Mouse (Mus musculus): ENCODE results near the gene Cdh23. TPM values are rescaled to one million over a fixed set of nuclear protein-coding genes. Genes with fewer than 3 reads are reported as not detected.
"Not testable (repeated sequence)": the region's sequence is repeated elsewhere in the genome, so short reads cannot be mapped to it uniquely, and the experiment has no call there.

The Cdh23 gene
- 1 to 10 TPM; 1.1 to 1.8 (median 1.4) TPM for total RNA-seq (2022)

GRCm38 (mm10) chr10:60696390-60696789 is at the start of gene Cdh23:
Gene Cdh23 (minus strand): TSS chr10:60696490.
- no peak for DNase-seq (ENCODE audit: low spot score in 2 of 2)

GRCm38 (mm10) chr10:60744543-60745290 is 48.4 kb upstream of the Cdh23 start:
- no peak for DNase-seq (ENCODE audit: low spot score in 2 of 2)

- no peak for DNase-seq (ENCODE audit: low spot score in 2 of 2)
Measured at GRCm38 (mm10) chr10:60743681-60744080, 47.4 kb upstream of the Cdh23 start.

GRCm38 (mm10) chr10:60742942-60743341 is 46.7 kb upstream of the Cdh23 start:
- DNase-seq (ENCODE audit: low spot score in 2 of 2): no peak

GRCm38 (mm10) chr10:60742296-60742695 is 46.0 kb upstream of the Cdh23 start:
- not testable (repeated sequence) for DNase-seq (ENCODE audit: low spot score in 2 of 2)

- DNase-seq (ENCODE audit: low spot score in 2 of 2): no peak
Measured at GRCm38 (mm10) chr10:60741435-60741834, 45.1 kb upstream of the Cdh23 start.

GRCm38 (mm10) chr10:60739619-60740363 is 43.5 kb upstream of the Cdh23 start:
- no peak for DNase-seq (ENCODE audit: low spot score in 2 of 2)

- no peak for DNase-seq (ENCODE audit: low spot score in 2 of 2)
Measured at GRCm38 (mm10) chr10:60737886-60738640, 41.8 kb upstream of the Cdh23 start.

- no peak for DNase-seq (ENCODE audit: low spot score in 2 of 2)
Measured at GRCm38 (mm10) chr10:60737169-60737728, 41.0 kb upstream of the Cdh23 start.

- no peak for DNase-seq (ENCODE audit: low spot score in 2 of 2)
Measured at GRCm38 (mm10) chr10:60735737-60736136, 39.4 kb upstream of the Cdh23 start.

- DNase-seq (ENCODE audit: low spot score in 2 of 2): no peak
Measured at GRCm38 (mm10) chr10:60733471-60733870, 37.2 kb upstream of the Cdh23 start.

GRCm38 (mm10) chr10:60732397-60732861 is 36.1 kb upstream of the Cdh23 start:
- DNase-seq (ENCODE audit: low spot score in 2 of 2): no peak

- DNase-seq (ENCODE audit: low spot score in 2 of 2): no peak
Measured at GRCm38 (mm10) chr10:60731742-60732141, 35.5 kb upstream of the Cdh23 start.

GRCm38 (mm10) chr10:60727301-60727700 is 31.0 kb upstream of the Cdh23 start:
- DNase-seq (ENCODE audit: low spot score in 2 of 2): no peak

GRCm38 (mm10) chr10:60726896-60727295 is 30.6 kb upstream of the Cdh23 start:
- no peak for DNase-seq (ENCODE audit: low spot score in 2 of 2)

- DNase-seq (ENCODE audit: low spot score in 2 of 2): no peak
Measured at GRCm38 (mm10) chr10:60724496-60724895, 28.2 kb upstream of the Cdh23 start.

GRCm38 (mm10) chr10:60723345-60723744 is 27.1 kb upstream of the Cdh23 start:
- no peak for DNase-seq (ENCODE audit: low spot score in 2 of 2)

- no peak for DNase-seq (ENCODE audit: low spot score in 2 of 2)
Measured at GRCm38 (mm10) chr10:60721640-60722039, 25.4 kb upstream of the Cdh23 start.

- DNase-seq (ENCODE audit: low spot score in 2 of 2): no peak
Measured at GRCm38 (mm10) chr10:60720461-60720860, 24.2 kb upstream of the Cdh23 start.

- no peak for DNase-seq (ENCODE audit: low spot score in 2 of 2)
Measured at GRCm38 (mm10) chr10:60718491-60718890, 22.2 kb upstream of the Cdh23 start.

GRCm38 (mm10) chr10:60716449-60716848 is 20.2 kb upstream of the Cdh23 start:
- DNase-seq (ENCODE audit: low spot score in 2 of 2): no peak

- not testable (repeated sequence) for DNase-seq (ENCODE audit: low spot score in 2 of 2)
Measured at GRCm38 (mm10) chr10:60712299-60712698, 16.0 kb upstream of the Cdh23 start.

Measured in gastrocnemius, adult 8-10 months (tissue).